Mouse (Mus musculus): ENCODE data around the gene Nrip1.

Nrip1 gene

DNA sequence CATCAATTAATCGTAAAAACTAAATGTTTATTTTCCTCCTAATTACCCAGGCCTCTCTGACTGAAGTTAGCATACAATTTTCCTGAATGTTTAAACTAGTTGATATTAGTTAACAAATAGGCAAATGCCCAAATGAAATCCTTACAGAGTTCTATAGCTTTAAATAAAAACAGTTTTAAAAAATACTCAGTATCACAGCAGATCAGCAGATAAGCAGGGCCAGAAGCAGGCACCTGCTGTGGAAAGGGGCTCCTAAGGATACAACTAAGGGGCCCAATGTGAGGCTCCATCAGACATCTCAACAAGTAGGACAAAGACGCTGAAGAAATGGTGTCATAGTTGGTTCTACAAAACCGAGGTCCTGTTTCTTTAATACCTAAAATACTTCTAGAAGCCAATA lies 58.0 kb downstream of the Nrip1 start:
- DNase-seq (ENCODE audit: low spot score in 2 of 2) = no peak

DNA sequence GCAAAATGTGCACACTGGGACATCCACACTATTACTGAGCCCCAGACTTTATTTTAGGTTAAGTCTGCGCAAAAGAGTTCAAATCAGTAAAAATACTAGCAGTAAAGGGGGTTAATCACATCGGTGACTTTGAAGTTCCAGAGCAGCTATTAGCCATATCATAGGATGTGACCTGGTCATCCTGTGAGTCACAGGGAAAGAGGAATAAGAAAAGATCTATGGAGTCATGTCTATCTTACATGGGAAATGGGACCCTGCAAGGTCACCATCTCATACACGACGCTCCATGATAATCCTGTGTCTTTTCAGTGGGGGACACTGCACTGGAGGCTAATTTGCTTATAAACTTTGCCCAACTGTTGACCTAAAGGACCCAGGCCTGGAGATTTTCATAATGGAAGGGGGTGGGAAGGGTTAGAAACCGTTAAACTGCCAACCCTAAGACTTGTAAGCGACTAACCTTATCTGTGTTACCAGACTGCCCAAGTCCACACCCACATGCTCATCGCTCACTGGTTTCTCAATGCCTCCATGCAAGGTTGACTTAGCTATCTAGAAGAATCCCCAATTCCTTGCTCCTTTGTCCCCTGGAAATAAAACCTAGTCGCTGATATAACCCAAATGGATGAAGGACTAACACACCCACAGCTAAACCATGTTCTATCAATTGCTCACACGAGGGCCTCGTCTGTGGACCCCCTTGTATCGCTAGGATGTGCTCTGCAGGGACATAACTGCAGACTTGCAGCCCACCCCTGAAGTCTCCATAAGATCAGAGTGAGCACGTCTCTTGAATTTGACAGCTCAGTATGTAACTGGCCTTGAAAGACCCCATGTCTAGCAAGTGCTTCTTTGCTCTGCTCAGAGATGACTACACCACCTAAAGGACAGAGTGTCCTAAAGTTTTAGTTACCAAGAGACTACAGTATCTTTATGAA lies 59.3 kb downstream of the Nrip1 start:
- DNase-seq (ENCODE audit: low spot score in 2 of 2) = no peak

DNA sequence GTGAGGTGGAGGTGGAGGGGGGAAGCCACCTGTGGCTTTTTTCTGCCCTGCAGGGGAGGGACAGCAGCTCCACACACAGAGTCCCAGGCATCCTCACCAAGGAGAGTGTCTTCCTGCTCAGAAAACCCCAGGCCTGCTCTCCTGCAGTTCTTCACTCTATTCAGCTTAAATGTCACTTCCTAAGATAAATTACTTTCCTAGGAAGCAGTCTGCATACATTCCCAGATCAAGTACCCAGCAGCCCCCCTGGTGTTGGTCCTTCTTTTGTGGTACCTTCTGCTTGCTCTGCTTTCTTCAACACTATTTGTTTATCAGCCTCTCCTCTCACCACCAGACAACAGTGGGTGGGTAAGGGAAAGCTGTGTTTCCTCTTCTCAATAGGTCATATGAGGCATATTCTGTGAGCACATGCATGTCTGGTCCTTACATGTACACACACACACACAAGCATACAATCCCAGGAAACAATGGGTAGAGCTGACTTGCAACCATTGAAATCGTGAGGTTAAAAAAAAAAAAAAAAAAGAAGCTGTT lies 60.7 kb downstream of the Nrip1 start:
- no peak for DNase-seq (ENCODE audit: low spot score in 2 of 2)

DNA sequence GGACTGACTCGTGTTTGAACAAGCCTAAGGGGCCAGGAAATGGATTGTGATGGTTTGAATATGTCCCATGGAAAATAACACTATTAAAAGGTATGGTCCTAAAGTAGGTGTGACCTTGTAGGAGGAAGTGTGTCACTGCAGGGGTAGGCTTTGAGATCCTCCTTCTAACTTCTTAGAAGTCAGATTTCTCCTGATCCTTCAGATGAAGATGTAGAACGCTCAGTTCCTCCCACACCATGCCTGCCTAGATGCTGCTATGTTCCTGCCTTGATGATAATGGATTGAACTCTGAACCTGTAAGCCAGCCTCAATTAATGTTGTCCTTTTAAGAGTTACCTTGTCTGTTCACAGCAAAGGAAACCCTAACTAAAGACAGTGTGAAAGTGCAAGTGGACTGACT lies 62.8 kb downstream of the Nrip1 start:
- no peak for DNase-seq (ENCODE audit: low spot score in 2 of 2)

DNA sequence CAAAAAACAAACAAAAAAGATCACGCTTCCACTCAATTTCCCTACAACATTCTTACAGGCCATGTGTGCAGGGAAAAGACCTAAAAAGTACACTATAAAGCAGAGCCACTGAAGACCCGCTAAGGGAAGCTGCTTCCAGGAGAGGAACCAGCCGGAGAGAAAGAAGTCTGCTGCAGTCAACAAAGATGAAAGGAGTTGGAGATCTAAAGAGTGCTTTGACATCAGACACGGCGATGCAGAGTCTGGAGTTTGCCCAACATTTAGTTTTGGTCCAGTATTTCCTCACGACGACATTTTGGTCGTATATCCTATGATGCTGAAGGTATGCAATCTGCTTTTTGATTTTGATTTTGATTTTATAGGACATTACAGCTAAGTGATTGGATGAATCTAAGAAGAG lies 63.3 kb downstream of the Nrip1 start:
- no peak for DNase-seq (ENCODE audit: low spot score in 2 of 2)

DNA sequence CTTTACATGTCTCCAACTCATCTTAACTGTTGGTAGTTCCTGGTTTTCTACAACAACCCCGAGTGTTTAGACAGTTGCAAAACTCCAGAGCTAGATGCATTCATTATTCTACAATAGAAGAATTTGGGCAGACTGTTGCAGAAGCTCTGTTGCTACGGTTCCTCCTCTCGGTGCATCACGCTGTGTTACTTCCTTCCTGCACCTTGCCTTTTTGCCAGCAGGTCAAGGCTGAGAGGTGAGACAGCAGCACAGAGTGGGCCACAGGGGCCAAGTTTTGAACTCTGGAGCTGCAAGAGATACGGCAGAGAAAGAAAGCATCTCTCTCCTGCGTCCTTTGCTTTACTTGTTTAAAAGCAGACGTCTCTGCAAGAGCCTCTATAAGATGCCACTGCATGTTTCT lies 64.3 kb downstream of the Nrip1 start:
- DNase-seq (ENCODE audit: low spot score in 2 of 2) = no peak

DNA sequence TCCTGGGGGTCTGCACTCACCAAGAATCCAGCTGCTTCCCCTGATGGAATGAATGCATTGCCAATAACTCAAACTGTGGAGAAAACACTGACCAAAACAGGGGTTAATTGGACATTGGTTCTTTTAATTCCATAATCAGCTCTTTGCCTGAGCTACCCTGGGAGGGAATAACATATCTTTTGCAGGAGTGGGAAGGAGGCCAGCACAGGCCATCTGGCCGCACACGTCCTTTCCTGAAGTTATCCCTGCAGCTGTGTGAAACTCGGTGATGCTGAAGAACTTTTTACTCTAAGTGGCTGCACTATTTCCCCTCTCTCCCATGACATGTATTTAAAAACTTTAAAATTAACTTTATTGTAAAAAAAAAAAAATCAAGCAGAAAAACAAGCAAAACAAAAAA lies 66.6 kb downstream of the Nrip1 start:
- no peak for DNase-seq (ENCODE audit: low spot score in 2 of 2)

DNA sequence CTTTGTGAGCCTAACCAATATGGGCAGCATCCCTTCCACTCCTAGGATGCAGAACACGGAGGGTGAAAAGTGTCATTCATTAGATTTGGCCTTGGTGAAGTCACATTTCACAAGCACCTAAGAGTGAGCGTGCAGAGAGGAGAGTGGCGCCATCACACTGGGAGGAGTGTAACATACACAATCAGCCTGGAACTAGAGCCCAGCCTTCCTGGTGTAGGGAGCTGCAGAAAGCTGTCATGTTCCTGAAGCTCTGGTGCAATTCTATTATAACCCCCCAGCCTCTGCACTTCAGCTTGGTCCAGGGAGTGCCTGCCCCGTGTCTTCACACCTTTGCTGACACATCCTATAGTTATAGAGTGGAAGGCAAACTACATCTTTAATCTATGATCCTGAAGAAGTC lies 67.2 kb downstream of the Nrip1 start:
- DNase-seq (ENCODE audit: low spot score in 2 of 2) = no peak

DNA sequence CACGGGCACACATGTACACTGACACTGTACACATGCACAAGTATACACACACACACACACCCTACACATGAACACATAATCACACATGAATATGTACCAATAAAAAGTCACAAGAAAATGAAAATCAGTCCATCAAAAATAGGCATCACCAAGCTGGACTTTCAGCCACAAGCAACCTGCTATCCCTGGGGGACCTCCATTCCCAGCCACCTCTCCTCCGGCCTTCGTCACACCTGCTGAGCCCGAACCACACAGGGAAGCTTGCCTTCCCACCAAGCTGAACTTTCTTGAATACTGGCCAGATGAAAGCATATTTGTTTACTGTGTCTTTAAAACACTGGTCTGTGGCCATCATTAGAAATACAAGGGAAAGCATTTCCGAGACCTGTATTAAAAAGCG lies 70.2 kb downstream of the Nrip1 start:
- DNase-seq (ENCODE audit: low spot score in 2 of 2) = no peak

DNA sequence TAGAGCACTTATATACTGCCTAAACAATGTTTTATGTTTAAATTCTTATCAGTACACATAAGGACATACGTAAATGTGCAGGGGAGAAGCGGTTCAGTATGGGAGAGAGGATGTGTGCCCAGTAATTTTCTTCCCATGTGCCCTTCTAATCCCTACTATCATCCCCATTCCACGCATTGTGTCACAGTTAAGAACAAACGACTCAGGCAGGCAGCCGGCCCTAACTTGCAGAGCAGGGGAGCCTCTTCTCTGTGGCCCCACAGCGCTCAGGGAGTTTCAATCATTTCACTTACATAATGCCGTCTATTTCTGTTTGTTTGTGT lies 71.9 kb downstream of the Nrip1 start:
- no peak for DNase-seq (ENCODE audit: low spot score in 2 of 2)

DNA sequence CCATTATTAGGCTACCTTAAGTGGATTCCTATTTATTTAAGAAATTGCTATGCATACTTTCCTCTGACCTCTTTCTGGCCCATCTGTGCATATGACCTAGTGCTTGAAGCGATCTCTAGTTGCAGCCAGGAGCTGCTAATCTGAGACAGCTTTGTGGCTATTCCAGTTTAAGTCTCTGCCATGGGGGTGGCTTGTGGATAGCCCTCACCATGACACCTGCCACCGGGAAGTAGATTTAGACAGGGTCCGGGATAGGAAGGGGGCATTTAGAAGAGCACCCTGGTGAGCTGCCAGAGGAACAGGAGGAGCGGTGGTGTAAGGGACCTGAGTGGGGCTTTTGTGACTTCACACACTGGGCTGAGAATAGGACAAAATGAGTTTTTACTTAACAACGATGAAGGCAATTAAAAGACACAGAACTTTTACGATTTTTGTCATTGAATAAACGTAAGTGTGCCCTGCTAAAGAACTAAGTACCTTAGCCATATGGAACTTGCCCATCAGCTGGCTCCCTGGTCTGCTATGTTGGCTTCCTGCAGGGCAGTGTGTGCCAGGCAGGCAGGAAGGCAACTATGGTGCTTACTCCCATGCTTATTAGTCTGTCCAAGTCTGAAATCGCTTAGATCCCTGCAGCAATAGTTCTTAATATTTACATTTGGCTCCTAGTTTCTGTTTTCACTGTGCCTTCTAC lies 72.4 kb downstream of the Nrip1 start:
- no peak for DNase-seq (ENCODE audit: low spot score in 2 of 2)

DNA sequence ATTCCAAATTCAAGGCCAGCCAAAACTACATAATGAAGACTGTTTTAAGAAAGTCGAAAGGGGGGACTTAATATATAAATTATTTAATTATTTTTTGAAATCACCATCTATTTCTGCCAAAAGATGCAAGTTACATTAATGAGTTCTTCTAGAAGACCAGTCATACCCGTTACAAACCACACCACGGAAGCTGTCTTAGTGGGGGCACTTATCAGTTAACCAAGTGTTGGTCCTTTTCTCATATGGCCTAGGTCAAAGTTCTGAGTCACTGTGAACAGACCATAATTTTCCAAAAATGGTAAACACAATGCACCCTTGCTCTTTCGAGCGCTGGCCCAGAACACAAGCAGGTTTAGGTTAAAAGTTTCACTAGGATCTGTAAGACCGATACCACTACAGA lies 73.2 kb downstream of the Nrip1 start:
- no peak for DNase-seq (ENCODE audit: low spot score in 2 of 2)

DNA sequence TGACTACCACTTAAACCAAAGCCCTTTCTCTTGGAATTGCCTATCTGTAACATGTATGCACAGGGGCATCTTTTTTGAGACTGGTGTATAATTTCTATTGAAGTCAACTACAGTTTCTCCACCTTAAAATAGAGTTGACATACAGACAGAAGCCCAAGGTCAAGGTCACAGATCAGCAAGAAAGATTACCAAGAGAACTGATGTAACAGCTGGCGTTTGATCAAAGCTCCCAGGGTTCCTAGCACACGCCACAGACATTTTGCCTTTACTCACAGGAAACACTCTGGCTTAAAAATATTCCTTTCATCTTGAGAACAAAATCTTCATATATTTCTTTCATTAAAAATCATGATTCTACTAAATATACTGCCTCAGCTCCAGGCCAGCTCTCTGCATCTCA lies 74.1 kb downstream of the Nrip1 start:
- DNase-seq (ENCODE audit: low spot score in 2 of 2) = no peak

DNA sequence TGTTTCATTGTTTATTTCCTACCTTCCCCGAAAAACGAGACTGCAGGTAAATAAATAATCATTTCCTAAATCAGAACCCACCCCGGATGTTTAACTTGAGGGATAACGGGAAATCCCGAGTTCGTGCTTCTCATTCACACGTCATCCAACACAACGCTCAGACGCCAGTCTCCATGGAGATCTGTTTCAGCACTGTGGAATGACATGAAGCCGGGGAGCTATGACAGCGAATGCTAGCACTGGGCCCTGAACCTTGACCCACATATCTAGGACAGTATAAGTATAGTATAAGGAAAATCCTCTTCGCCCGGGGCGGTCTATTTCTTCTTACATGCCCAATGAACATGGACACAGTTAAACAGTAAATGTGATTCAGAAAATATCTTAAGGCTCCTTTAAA lies 78.3 kb downstream of the Nrip1 start:
- DNase-seq (ENCODE audit: low spot score in 2 of 2) = no peak

DNA sequence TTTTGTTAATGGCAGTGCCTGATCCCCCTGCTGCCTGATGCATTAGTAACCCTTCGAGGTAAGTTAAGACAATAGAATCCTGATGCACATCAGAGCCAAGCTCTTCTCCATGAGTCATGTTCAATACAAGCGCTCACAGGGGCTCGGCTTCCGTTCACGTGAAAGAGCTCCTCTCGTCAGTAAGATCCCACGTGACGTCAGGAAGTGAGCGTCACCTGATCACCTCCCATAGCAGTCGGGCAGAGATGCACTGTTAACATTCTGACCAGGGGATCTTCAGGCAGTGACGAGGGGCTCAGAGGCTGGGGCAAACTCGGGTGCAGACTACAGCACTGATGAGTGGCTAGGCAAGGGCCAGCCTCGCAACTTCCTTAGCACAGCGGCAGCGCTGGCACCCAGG lies 79.1 kb downstream of the Nrip1 start:
- DNase-seq (ENCODE audit: low spot score in 2 of 2) = no peak

DNA sequence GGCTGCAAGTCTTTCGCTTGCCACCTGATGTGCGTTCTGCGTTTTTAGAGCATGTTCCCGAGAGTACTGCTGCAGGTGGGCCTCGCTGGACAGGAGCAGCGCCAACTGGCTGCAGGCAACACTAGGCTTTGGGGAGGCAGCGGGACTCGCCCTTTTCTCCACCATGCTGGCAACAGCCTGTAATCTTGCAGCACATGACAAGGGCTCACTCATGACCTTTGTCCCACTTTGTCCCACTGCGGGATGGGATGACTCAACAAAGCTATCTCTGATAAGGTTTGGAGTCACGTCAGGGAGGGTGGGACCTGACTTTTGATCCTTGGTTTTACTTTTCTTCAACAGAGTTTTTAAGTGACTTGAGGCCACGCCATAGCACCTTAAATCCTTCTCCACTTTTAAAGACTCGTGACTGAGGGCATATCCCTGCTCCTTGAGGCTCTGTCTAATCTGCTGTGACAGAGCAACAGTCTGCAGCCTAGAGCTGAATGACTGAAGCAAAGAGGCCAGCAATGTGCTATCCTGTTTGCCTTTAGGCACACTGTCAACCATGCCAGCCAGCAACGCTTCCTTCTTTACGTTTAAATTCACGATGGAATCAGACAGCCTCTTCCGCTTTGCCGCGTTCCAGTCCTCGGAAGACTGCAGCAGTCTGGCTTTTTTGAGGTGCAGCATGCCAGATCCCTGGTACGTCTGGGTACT lies 79.7 kb downstream of the Nrip1 start:
- no peak for DNase-seq (ENCODE audit: low spot score in 2 of 2)

DNA sequence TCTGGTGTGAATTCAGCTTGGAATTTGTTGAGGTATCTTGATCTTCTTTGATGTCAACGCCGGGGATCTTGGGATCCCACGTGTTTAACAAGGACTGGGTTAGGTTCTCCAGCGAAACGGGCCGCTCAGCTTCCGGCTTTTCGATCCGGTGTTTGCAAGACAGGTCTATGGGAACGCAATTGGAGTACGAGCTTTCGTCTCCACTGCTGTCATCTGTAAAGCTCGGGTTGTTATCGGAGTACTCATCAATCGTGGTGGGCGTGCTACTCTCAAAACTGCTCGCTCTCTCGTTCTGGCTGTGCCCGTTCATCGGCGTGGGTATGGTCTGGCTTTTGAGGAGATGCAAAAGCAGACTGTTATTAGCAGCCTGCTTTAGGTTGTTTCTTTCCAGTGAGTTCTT lies 80.5 kb downstream of the Nrip1 start:
- no peak for DNase-seq (ENCODE audit: low spot score in 2 of 2)

DNA sequence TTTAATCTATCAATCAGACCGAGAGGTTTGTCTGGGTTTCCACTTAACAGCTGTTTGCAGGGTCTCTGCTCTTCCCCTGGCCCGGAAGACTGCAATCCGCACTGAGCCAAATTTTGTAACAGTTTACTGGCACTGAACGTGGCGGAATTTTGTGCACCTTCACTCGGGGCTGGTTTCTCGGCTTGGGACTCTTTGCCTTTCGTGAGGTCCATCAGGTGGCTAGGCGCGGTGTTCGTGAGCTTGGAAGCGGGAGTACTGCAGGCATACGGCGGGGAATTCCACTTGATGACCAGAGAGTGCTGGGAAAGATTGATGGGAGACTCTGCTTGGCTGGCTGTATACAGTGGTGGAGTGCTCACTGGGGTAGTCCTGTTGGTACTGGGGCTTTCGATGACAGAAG lies 81.0 kb downstream of the Nrip1 start:
- no peak for DNase-seq (ENCODE audit: low spot score in 2 of 2)

DNA sequence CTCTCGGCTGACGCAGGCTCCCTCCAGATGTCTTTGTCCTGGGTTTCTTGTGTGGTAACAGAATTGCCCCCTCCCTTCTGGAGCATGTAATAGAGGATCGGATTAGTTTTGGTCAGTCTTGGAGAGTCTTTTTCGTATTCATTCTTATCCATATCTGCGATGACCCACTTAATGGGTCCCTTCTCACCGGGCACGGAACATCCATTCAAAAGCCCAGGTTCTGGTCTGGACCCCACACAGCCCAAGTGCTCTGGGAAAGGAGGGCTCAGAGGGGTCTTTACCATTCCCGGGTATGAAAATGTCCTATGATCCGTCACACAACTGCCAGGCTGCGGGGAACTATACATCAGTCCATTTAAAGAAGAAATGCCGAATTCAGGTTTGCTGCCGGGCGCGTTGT lies 82.3 kb downstream of the Nrip1 start:
- no peak for DNase-seq (ENCODE audit: low spot score in 2 of 2)

DNA sequence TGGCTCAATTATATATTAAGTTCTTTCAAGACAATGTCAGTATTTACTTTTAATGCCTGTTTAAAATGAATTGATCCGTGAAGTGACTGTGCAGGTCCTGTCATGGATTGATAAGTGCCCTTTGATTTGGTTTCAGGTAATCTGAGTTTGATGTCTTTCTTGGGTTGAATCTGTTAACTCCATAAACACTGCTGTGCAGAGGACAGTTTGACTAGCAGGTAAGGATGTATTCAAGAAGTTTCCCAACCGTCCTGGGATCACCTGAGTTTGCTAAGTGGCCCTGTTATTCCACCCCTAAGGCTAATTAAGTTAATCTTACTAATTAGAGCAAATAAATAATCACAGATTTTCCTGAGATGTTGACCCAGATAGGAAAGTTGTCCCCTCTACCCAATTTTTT lies 84.1 kb downstream of the Nrip1 start:
- DNase-seq (ENCODE audit: low spot score in 2 of 2) = no peak

DNA sequence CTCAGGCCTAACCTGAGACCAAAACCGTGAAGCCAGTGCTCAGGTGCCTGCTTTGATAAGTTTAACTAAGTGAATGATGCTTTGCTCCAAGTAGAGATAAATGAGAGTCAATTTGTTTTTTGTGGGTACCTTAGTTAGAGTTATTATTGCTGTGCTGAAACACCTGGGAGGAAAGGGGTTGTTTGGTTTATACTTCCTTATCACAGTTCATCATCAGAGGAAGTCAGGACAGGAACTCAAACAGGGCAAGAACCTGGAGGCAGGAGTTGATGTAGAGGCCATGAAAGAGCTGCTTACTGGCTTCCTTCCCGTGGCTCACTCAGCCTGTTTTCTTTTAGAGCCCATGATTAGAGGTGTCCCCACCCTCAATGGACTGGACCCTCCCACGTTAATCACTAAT lies 89.8 kb downstream of the Nrip1 start:
- DNase-seq (ENCODE audit: low spot score in 2 of 2) = no peak

DNA sequence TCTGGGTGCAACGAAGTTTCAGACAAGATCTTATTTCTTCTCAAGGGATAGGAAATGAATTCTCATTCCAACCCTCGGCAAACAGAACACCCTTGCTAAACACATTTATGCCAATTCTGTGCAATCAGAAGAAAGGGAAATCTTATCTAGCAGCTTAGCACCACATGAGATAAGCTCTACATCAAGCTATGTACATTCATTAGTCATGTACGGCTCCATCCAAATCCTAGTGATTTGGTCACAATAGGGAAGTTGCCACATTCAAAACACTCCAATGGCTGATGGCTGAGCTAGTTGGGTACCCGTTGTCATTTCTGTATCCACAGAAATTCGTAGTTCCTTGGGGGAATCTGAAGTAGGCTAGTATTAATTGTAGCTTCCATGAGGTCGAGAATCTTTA lies 91.8 kb downstream of the Nrip1 start:
- no peak for DNase-seq (ENCODE audit: low spot score in 2 of 2)

DNA sequence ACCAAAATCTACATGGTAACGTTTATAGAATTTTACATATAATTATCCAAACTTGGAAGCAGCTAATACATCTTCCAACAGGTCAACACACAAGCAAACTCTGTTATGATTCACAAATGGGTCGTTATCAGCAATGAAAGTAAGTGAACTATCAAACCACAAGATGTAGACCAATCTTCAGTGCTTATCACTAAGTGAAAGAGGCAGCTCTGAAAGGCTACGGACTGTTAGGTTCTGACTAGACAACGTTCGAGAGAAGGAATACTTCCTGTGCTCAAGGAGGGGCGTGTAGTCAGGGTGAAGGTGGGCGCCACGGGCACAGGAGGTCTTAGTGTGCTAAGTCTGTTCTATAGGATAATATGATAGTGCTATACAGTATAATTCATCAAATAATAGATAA lies 93.3 kb downstream of the Nrip1 start:
- no peak for DNase-seq (ENCODE audit: low spot score in 2 of 2)
